Mouse (Mus musculus): Measurements from ENCODE around the gene Ndufs2.

DNA sequence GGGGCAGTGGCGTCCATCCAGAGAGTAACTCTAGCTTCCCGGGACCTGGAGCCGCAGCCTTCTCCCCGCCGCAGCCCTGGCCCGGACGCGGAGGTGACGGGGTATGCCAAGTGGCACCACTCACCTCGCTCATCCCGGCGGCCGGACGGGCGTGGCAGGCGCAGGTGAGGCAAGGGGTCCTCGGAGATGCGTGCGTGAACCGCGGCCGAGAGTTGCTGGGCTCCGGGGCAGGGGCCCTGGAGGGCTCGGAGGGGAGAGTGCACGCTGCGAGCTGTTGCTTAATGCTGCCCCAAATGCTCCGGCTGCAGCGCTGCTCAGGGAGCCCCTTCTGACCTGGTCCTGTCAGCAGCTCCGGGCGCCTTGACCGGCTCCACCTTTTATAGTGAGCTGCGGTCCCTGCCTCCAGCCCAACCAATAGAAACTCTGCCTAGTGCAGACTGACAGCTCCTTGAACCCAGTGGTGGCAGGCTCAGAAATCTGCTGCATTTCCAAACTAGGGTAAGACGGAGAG lies 55.2 kb downstream of the Ndufs2 start, which contains the start of gene Pcp4l1:
- TF ChIP-seq CTCF (IDR thresholded peaks at IDR 0.05) (no peak), EP300 (IDR thresholded peaks at IDR 0.05) (no peak)
